Mouse (Mus musculus) adrenal gland, adult (tissue): ENCODE measurements at regions not wholly inside any gene's neighbourhood (a gene's known extent, or its start where the extent isn't known, plus 50 kb on each side); places are given as distances from the start of the nearest gene placed in this dataset.

ENCODE experiments used
- DNase-seq, 2 experiments: peaks; one replicate each; pipeline ENCODE4 v3.0.0; 2022 to 2023; ENCODE audit warnings: low spot score in 1 of 2; ENCODE audit not compliant: inconsistent age in 2 of 2

DNA sequence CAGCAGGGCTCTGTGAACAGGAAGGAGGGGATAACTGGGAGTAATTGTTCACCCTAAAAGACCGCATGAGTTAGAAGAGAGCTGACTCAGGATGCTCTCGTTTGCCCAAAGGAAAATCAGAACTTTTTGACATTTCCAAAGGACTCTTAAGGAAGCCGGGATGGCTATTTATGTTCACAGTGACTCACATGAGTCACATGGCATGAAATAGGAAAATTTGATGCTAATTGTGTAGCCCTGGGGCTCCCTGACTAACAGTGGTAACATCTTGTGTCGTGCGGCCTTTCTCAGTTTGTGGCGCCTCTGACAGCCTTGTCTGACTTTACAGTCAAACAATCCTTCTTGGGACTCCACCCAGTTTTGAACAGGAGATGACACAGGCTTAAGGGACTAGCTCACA lies 51.9 kb upstream of the Cacna1a start:
- DNase-seq, result peak in 1 of 2 experiments; percentile 35

DNA sequence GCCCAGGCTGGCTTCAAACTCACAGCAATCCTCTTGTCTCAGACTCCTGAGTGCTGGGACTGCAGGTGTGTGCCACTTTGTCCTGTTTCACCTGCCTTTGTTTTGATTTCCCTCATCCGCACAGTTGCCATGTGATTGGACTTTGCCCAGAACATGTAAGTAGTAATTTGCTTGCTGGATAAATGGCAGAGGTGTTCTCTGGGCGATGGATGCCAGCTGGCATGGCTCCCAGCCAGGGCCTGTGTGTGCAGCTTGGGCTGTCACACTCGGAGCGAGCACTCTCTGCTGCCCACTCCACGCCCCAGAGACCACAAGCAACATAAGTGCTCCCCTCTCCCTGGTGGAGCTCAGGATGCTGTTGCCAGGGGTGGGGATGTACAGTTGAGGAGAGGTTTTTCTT lies 53.9 kb upstream of the Cacna1a start:
- DNase-seq, result peak; percentile 23 to 50

DNA sequence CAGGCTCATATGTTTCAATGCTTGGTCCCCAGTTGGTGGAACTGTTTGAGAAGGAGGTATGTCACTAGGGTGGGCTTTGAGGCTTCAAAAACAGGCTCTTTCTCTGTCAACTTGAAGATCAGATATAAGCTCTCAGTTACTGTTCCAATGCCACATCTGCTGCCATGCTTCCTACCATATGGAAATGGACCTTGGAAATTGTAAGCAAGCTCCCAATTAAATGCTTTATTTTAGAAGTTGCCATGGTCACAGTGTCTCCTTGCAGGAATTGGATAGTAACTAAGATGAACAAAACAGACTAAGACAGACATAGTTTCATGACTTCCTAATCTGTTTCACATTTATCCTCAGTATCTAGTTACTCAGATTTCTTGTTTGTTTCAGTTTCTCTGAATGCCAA lies 56.7 kb upstream of the Cacna1a start:
- DNase-seq, result no peak

DNA sequence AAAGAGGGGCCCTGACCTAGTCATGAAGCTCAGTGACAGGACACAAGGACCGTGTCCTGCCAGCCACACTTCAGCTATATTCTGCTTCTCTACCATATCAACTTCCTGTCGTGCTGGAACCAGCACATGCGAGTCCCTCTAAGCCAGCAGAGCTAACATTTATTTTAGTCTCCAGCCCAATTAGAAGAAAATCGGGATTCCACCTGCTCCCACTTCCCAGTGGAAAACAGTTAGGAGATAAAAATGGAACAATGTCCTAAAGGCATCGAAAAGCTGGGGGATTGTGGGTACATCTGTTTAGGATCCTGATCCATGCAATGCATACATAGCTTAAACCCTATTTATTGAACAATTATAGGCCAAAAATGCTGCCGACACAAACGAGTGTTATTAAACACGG lies 58.7 kb upstream of the Cacna1a start:
- DNase-seq, result no peak

DNA sequence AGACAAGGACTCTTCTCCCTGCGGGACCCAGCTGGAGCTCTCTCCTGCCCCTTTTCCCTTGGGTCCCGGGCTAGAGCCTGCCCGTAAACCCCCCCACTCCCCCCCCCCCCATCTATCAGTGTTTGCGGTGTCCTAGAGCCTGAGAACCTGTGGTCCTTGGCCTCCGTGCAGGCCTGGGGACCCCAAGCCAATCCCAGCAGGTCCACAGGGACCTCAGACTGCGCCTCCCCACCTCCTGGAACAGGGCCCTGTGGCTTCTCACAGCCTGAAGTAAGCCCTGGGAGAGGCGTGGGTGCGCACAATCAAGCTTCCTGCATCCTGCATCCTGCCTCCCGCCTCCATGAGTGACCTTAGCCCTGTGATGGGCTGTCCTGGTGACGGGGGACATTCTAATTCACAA lies 52.6 kb upstream of the Ccdc130 start:
- no peak for DNase-seq

DNA sequence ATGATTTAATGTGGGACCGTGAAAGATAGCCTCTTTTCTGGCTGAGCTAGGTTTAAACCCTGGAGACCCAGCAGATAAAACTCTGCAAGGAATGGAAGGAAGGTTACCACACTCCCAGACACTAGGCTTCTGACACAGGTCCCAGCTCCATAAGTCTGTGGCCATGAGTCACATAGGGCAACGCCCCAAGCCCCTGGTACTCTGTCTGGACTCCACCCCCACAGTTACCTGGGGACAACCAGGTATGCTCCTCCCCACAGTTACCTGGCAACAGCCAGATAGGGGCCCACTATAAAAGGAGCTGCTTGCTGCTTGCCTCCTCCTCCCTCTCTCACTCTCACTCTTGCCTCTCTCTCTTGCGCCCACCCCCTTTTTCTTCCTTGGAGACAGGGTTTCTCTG lies 51.7 kb upstream of the Ccdc130 start:
- DNase-seq, result no peak
